Mouse (Mus musculus) thymus, postnatal 10 days (tissue): Measurements from ENCODE around the gene Bdp1.
A peak's percentile ranks its signal among the peaks of the same experiment; 100 is the strongest.

Experiments used
- DNase-seq, 2 experiments: peaks; one replicate each; pipeline ENCODE4 v3.0.0; 2021; ENCODE audit warnings: low spot score in 2 of 2

The Bdp1 gene

GRCm38 (mm10) chr13:100001790-100002196, 102.1 kb downstream of the Bdp1 start:
- peak; percentile 58 to 76 for DNase-seq

- no peak for DNase-seq
Observed at GRCm38 (mm10) chr13:99999078-99999477, 104.8 kb downstream of the Bdp1 start.

GRCm38 (mm10) chr13:99998099-99998498, 105.8 kb downstream of the Bdp1 start:
- no peak for DNase-seq

GRCm38 (mm10) chr13:99989592-99989991, 114.3 kb downstream of the Bdp1 start:
- no peak for DNase-seq

- DNase-seq = no peak
Observed at GRCm38 (mm10) chr13:99983320-99983719, 120.5 kb downstream of the Bdp1 start.

- no peak for DNase-seq
Observed at GRCm38 (mm10) chr13:99979406-99979805, 124.5 kb downstream of the Bdp1 start.

- no peak for DNase-seq
Observed at GRCm38 (mm10) chr13:99970089-99970488, 133.8 kb downstream of the Bdp1 start.
